Mouse (Mus musculus) urinary bladder, adult 18-20 months (tissue): Measurements from ENCODE around the gene Gm14308.
"Not testable (repeated sequence)": the region's sequence is repeated elsewhere in the genome, so short reads cannot be mapped to it uniquely, and the experiment has no call there.

Source experiments
- DNase-seq, 2 experiments: peaks; one replicate each; pipeline ENCODE4 v3.0.0; 2022; ENCODE audit warnings: low spot score in 2 of 2, mixed read lengths in 2 of 2

Gene Gm14308

GRCm38 (mm10) chr2:176636244-176636643 lies at the start of gene Gm14308:
Gm14308 (minus strand) TSS chr2:176636344.
- DNase-seq, result not testable (repeated sequence)

- DNase-seq, result not testable (repeated sequence)
Observed at GRCm38 (mm10) chr2:176670222-176670621, 34.1 kb upstream of the Gm14308 start, which contains the start of gene Zfp973. Zfp973 (plus strand) TSS chr2:176670522.
